Mouse (Mus musculus) forebrain, embryonic 14.5 days (tissue): Measurements from ENCODE around the gene Dact1. TPM values are rescaled to one million over a fixed set of nuclear protein-coding genes. Genes with fewer than 3 reads are reported as not detected.

ENCODE experiments used
- ATAC-seq: fragments of 200-750 bp; cut with Nextera tagmentation; 2 replicates; pipeline ENCODE4 v1.8.0; 2017; ENCODE audit warnings: mild to moderate bottlenecking, moderate library complexity
- DNase-seq: peaks from one replicate; pipeline ENCODE4 v3.0.0-alpha.2; 2015; ENCODE audit warnings: low spot score
- H3K27ac ChIP-seq: fragments of 300-500 bp; sonication (generic); 2 replicates; pipeline ENCODE4 v1.5.1; 2014; ENCODE audit warnings: low read depth, mild to moderate bottlenecking, control low read depth, low read length, moderate library complexity
- H3K27me3 ChIP-seq: fragments of 300-500 bp; sonication (generic); replicated peaks from 2 replicates; pipeline ENCODE4 v1.6.1; 2014; ENCODE audit warnings: low read length, control low read depth, mixed read lengths; ENCODE audit not compliant: control insufficient read depth, insufficient read depth
- H3K36me3 ChIP-seq: fragments of 300-500 bp; sonication (generic); 2 replicates; pipeline ENCODE4 v1.6.1; 2014; ENCODE audit warnings: low read length, control low read depth; ENCODE audit not compliant: control insufficient read depth, insufficient read depth
- H3K4me1 ChIP-seq: fragments of 300-500 bp; sonication (generic); 2 replicates; pipeline ENCODE4 v1.6.1; 2014; ENCODE audit warnings: antibody characterized with exemption, low read length, control low read depth; ENCODE audit not compliant: control insufficient read depth, insufficient read depth
- H3K4me2 ChIP-seq: fragments of 300-500 bp; sonication (generic); 2 replicates; pipeline ENCODE4 v1.6.1; 2014; ENCODE audit warnings: mild to moderate bottlenecking, control low read depth, low read length
- H3K4me3 ChIP-seq: fragments of 300-500 bp; sonication (generic); 2 replicates; pipeline ENCODE4 v1.5.1; 2014; ENCODE audit warnings: low read depth, low read length, control low read depth
- H3K9ac ChIP-seq: fragments of 300-500 bp; sonication (generic); 2 replicates; pipeline ENCODE4 v1.6.1; 2014; ENCODE audit warnings: mild to moderate bottlenecking, low read length, control low read depth, moderate library complexity
- H3K9me3 ChIP-seq: fragments of 300-500 bp; sonication (generic); replicated peaks from 2 replicates; pipeline ENCODE4 v1.6.1; 2016; ENCODE audit warnings: low read length, control low read depth, mixed read lengths; ENCODE audit not compliant: control insufficient read depth
- WGBS: fragments of 180-500 bp; shearing (Covaris S2); extraction: QIAGEN DNeasy Blood & Tissue Kit; methylation state at CpG from one replicate; pipeline ENCODE4 v1.1.7; 2014; 5-methylcytosine and 5-hydroxymethylcytosine counted together
- polyA plus RNA-seq: library from polyadenylated mRNA; unstranded; fragments of >200 nt; fragmentation: Nextera tagmentation; extraction: Ambion mirVana; gene quantifications from 2 replicates; pipeline ENCODE4 v1.2.1, GENCODE M21; 2014

Gene Dact1
- polyA plus RNA-seq, 1 experiment from 2014 or later = 24.9 TPM

- no peak overlapping the region for H3K4me3 ChIP-seq
- 47% methylated on average over 8 of the region's 8 CpGs for WGBS
Observed at GRCm38 (mm10) chr12:71348401-71348896, 38.8 kb downstream of the Dact1 start.

GRCm38 (mm10) chr12:71350077-71350476 is 40.4 kb downstream of the Dact1 start:
- Histone ChIP-seq H3K36me3 (no peaks in the 10 kb centered on the region), H3K4me1 (no peaks in the 10 kb centered on the region), H3K4me3 (no peak overlapping the region), H3K27ac (no peak overlapping the region), H3K9me3 (no peaks in the 10 kb centered on the region), H3K27me3 (no peaks in the 10 kb centered on the region), H3K4me2 (no peak overlapping the region), H3K9ac (no peak overlapping the region)
- no peak for DNase-seq
- 61% methylated on average over 2 of the region's 2 CpGs for WGBS
- no peak for ATAC-seq

More at GRCm38 (mm10) chr12:71348401-71348896, 38.8 kb downstream of the Dact1 start:
- Histone ChIP-seq H3K9me3 (no peaks in the 10 kb centered on the region), H3K9ac (no peak overlapping the region), H3K4me1 (no peaks in the 10 kb centered on the region), H3K36me3 (no peaks in the 10 kb centered on the region), H3K27ac (no peak overlapping the region), H3K4me2 (no peak overlapping the region), H3K27me3 (no peaks in the 10 kb centered on the region)
- ATAC-seq (no peak), DNase-seq (no peak)

DNA sequence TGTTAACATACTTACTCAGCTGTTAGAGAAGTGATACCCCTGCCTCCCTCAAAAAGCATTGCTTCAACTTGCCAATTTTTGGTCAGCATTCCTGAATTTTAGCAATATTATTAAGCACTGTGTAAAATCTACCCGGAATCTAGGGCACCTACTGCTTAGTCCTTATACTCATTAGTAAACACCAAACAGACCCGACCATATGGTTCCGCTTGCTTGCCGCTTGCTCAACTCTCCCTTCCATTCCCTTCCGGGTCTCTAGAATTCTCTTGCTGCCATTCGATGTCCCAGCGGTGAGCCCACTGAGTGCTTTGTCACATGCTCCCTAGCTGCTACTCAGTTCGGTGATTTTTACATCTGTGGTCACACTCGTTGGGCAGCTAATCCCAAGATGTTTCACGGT is 45.0 kb downstream of the Dact1 start:
- no peak overlapping the region for H3K27ac ChIP-seq
- H3K9ac ChIP-seq = no peak overlapping the region
- DNase-seq = no peak
- H3K9me3 ChIP-seq = no peaks in the 10 kb centered on the region
- H3K4me1 ChIP-seq = no peaks in the 10 kb centered on the region
- ATAC-seq = no peak
- WGBS = 65% methylated on average over 10 of the region's 10 CpGs
- no peaks in the 10 kb centered on the region for H3K36me3 ChIP-seq
- H3K4me3 ChIP-seq = no peak overlapping the region
- no peaks in the 10 kb centered on the region for H3K27me3 ChIP-seq
- H3K4me2 ChIP-seq = no peak overlapping the region

- DNase-seq = no peak
- ATAC-seq = no peak
- H3K4me3 ChIP-seq = no peak overlapping the region
- no peak overlapping the region for H3K27ac ChIP-seq
- H3K4me2 ChIP-seq = no peak overlapping the region
- no peaks in the 10 kb centered on the region for H3K9me3 ChIP-seq
- 71% methylated on average over 3 of the region's 3 CpGs for WGBS
- H3K36me3 ChIP-seq = no peaks in the 10 kb centered on the region
- H3K4me1 ChIP-seq = no peaks in the 10 kb centered on the region
- H3K27me3 ChIP-seq = no peaks in the 10 kb centered on the region
- H3K9ac ChIP-seq = no peak overlapping the region
Observed at GRCm38 (mm10) chr12:71355092-71355491, 45.4 kb downstream of the Dact1 start.

DNA sequence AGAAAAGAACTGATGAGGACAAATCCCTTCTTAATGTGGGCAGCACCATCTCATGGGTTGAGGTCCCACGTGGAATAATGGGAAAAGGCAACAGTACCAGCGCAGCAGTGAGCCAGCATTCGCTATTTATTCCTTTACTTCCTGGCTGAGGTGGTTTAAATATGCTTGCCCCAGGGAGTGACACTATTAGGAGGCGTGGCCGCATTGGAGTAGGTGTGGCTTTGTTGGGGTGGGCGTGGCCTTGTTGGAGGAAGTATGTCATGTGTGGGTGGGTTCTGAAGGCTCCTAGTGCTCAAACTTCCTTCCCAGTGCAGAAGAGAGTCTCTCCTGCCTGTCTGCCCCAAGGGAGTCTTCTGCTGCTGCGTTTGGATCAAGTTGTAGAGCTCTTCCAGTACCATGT is 51.9 kb downstream of the Dact1 start:
- H3K36me3 ChIP-seq = no peaks in the 10 kb centered on the region
- no peak overlapping the region for H3K27ac ChIP-seq
- H3K4me2 ChIP-seq = no peak overlapping the region
- 87% methylated on average over 7 of the region's 7 CpGs for WGBS
- H3K9ac ChIP-seq = no peak overlapping the region
- H3K4me1 ChIP-seq = peaks cover 5% of the 10 kb centered on the region
- DNase-seq = no peak
- ATAC-seq = no peak
- no peak overlapping the region for H3K4me3 ChIP-seq
- no peaks in the 10 kb centered on the region for H3K9me3 ChIP-seq
- H3K27me3 ChIP-seq = no peaks in the 10 kb centered on the region

GRCm38 (mm10) chr12:71362425-71362824 is 52.7 kb downstream of the Dact1 start:
- 39% methylated on average over 8 of the region's 8 CpGs for WGBS

GRCm38 (mm10) chr12:71364106-71364505 is 54.4 kb downstream of the Dact1 start:
- no peaks in the 10 kb centered on the region for H3K27me3 ChIP-seq
- no peaks in the 10 kb centered on the region for H3K36me3 ChIP-seq
- peaks cover 5% of the 10 kb centered on the region for H3K4me1 ChIP-seq
- H3K4me2 ChIP-seq = no peak overlapping the region
- H3K9me3 ChIP-seq = no peaks in the 10 kb centered on the region
- no peak overlapping the region for H3K9ac ChIP-seq
- H3K4me3 ChIP-seq = no peak overlapping the region
- peak; percentile 83 for DNase-seq
- no peak overlapping the region for H3K27ac ChIP-seq
- 21% methylated on average over 7 of the region's 7 CpGs for WGBS
- ATAC-seq = peak; percentile 34; the same call in 1 of the 2 replicates

More at GRCm38 (mm10) chr12:71362425-71362824, 52.7 kb downstream of the Dact1 start:
- Histone ChIP-seq H3K4me3 (no peak overlapping the region), H3K4me2 (no peak overlapping the region), H3K9me3 (no peaks in the 10 kb centered on the region), H3K4me1 (peaks cover 5% of the 10 kb centered on the region), H3K27ac (no peak overlapping the region), H3K9ac (no peak overlapping the region), H3K27me3 (no peaks in the 10 kb centered on the region), H3K36me3 (no peaks in the 10 kb centered on the region)
- DNase-seq (no peak), ATAC-seq (no peak)

- Histone ChIP-seq H3K4me1 (peaks cover 5% of the 10 kb centered on the region), H3K27ac (no peak overlapping the region), H3K4me2 (no peak overlapping the region), H3K36me3 (no peaks in the 10 kb centered on the region), H3K27me3 (no peaks in the 10 kb centered on the region), H3K9ac (no peak overlapping the region), H3K4me3 (no peak overlapping the region), H3K9me3 (no peaks in the 10 kb centered on the region)
- WGBS = 87% methylated on average over 3 of the region's 3 CpGs
- ATAC-seq (no peak), DNase-seq (no peak)
Observed at GRCm38 (mm10) chr12:71364531-71364930, 54.8 kb downstream of the Dact1 start.

DNA sequence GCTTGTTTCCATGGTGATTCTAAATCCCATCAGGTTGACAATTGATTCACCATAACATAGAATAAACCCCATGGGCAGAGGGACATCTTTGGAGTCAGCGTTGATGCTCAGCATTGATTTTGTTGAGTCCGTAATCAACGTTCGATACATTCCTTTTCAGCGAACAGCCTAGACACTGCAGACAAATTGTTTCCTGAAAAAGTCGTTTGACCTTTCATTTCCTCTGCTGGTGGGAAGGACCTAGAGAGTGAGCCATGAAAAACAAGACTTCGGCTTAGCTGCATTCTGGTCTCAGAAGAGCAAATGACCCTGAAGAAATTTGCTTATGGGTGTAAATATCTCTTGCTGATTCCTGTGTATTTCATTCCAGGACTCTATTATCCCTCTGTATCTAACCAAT is 55.5 kb downstream of the Dact1 start:
- H3K36me3 ChIP-seq = no peaks in the 10 kb centered on the region
- H3K4me2 ChIP-seq = no peak overlapping the region
- DNase-seq = no peak
- H3K9ac ChIP-seq = no peak overlapping the region
- no peaks in the 10 kb centered on the region for H3K27me3 ChIP-seq
- H3K27ac ChIP-seq = no peak overlapping the region
- H3K4me1 ChIP-seq = peaks cover 5% of the 10 kb centered on the region
- no peak overlapping the region for H3K4me3 ChIP-seq
- no peak for ATAC-seq
- no peaks in the 10 kb centered on the region for H3K9me3 ChIP-seq
- WGBS = 65% methylated on average over 7 of the region's 7 CpGs
